Mouse (Mus musculus) erythroblast, embryonic 14.5 days (primary cell): Measurements from ENCODE around the gene Cdk1.

Experiments used
- GATA1 ChIP-seq: IDR thresholded peaks from 2 replicates; pipeline ENCODE4 v1.6.1; 2012; ENCODE audit warnings: low read length, inconsistent platforms, mixed read lengths
- TAL1 ChIP-seq: IDR thresholded peaks from 3 replicates; pipeline ENCODE4 v1.6.1; 2012; ENCODE audit warnings: low read length, inconsistent platforms, mixed read lengths

GRCm38 (mm10) chr10:69366208-69366607, 13.5 kb upstream of the Cdk1 start:
- TF ChIP-seq TAL1 (no peak), GATA1 (no peak)
